Mouse (Mus musculus) monocyte, adult 5-6 weeks (primary cell): ENCODE data around the gene Armc2. TPM values are rescaled to one million over a fixed set of nuclear protein-coding genes. Genes with fewer than 3 reads are reported as not detected.

ENCODE experiments used
- ATAC-seq: fragments of 153-309, 156-312 bp; replicated peaks from 2 replicates; pipeline ENCODE4 v1.8.0; 2017; ENCODE audit warnings: mild to moderate bottlenecking; ENCODE audit not compliant: low TSS enrichment, insufficient number of reproducible peaks, severe bottlenecking, poor library complexity, low FRiP score
- total RNA-seq: library from RNA; stranded (forward); fragments of 200-1000, 200-491, 200-594 nt; gene quantifications from 3 replicates; pipeline ENCODE4 v1.2.3, GENCODE M21; 2017

Armc2 gene
- total RNA-seq, 1 experiment from 2014 or later = 1.3 TPM

- ATAC-seq = no peak
Measured at GRCm38 (mm10) chr10:42029502-42029901, 11.3 kb upstream of the Armc2 start.

DNA sequence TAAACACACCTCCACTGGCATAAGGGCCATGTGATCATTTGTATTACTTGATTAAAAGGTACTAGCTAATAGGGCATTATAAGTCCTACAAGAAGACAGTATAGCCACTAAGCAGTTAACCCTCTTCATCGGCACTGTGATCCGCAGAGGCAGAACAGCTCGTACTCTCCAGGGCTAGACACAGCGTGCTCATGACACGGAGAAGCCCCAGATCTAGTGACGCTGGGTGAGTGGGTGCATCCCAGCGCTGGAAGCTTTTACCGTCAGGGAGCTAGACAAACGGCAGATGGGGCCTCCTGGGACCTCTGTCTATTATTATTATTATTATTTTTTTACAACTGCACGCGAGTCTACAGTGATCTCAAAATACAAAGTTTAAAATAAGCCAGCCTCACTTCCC, 9.1 kb upstream of the Armc2 start:
- ATAC-seq = no peak

DNA sequence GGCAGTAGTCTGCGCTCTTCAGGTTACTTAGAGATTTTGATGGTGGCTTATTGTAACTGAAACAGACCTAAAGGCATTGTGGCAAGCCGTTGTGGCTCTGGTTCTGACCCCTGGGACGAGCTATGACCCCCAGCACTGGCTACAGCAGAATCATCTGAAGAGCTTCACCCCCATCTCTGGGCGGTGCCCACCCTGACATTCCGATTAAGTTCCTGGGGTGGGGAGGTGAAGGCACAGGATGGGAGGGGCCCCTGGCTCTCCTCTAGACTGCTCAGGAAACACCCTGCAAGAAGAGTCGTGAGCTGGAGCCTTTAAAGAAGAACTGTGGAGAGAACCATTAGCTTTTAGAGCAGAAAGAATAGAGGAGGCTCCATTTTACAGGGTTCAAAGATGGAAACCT, 6.2 kb upstream of the Armc2 start:
- ATAC-seq = no peak

GRCm38 (mm10) chr10:42021536-42021935, 3.3 kb upstream of the Armc2 start:
- no peak for ATAC-seq

- no peak for ATAC-seq
Measured at GRCm38 (mm10) chr10:42014086-42014485, 4.2 kb downstream of the Armc2 start.

GRCm38 (mm10) chr10:42010761-42011435, 7.3 kb downstream of the Armc2 start:
- no peak for ATAC-seq

- ATAC-seq = no peak
Measured at GRCm38 (mm10) chr10:42005259-42005658, 13.0 kb downstream of the Armc2 start.

GRCm38 (mm10) chr10:42004690-42005089, 13.6 kb downstream of the Armc2 start:
- ATAC-seq = no peak

DNA sequence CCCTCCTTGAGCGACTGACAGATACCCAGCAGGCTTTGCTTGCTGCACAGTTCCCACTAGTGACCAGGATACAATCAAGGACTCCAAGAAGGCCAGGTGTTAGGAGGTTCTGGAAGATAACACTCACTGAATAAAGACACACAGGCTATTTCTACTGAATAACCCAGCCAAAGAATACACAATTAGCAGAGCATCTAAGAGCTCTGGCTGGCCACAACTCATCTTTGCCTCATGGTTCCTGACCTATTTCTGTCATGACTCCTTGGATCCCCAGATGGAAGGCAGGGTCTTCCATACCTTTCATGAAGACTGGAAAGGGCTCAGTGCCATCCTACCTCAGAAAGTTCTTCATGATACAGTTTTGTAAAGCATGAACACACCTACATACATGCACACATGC, 14.2 kb downstream of the Armc2 start:
- ATAC-seq = no peak

GRCm38 (mm10) chr10:42003576-42003975, 14.7 kb downstream of the Armc2 start:
- ATAC-seq = no peak

DNA sequence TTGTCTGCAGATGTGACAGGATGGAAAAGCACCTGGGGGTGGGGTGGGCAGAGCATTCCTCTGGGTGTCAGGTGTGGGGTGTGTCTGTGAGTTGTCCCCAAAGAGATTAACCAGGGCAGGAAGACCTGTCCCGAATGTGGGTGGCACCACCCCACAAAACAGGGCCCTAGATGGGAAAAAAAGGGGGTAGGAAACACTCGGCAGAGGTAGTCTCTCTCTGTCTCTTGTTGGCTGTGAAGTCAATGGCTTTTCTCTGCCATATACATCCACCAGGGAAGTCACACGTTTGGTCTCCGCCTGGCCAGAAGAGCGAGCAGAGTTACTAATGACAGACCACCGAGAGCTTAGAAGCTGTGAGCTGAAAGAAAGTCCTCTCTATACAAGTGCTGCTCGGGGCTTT, 15.8 kb downstream of the Armc2 start:
- no peak for ATAC-seq

DNA sequence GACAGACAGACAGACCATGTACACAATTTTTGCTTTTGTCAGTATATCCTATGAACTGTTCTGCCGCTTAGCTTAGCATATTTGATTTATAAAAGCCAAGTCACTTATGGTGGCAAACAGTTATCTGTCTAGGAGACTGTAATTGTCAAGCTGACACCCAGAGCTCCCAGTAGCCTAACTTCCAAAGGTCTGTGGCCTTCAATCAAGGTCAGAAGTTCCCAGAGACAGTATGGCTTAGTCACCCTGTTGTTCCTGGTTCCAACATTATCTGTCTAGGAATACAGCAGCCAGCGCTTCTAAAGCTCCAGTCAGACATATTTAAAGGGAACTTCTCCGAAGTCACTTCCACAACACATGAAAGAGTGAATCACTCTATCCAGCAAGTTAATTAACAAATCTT, 17.0 kb downstream of the Armc2 start:
- no peak for ATAC-seq

- no peak for ATAC-seq
Measured at GRCm38 (mm10) chr10:41997691-41998178, 20.5 kb downstream of the Armc2 start.

DNA sequence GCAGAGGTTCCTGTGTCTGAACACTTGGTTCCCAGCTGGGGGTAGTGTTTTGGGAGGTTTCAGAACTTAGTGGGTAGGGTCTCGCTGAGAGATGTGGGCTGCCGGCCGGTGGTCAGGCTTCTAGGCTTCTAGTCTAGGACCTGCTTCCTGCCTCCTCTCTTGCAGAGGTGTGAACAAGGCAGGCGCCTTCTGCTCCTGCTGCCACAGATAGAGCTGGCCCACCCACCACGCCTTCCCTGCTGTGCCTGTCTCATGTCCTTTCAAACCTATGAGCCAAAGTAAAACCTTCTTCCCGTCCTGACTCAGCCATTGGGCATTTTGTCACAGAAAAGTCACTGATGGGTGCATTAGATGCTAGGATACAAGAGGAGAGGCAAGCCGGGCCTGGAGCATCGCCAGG, 22.1 kb downstream of the Armc2 start:
- ATAC-seq = 0 out of 2 replicates have a peak, but pooled peaks have one; percentile 13

DNA sequence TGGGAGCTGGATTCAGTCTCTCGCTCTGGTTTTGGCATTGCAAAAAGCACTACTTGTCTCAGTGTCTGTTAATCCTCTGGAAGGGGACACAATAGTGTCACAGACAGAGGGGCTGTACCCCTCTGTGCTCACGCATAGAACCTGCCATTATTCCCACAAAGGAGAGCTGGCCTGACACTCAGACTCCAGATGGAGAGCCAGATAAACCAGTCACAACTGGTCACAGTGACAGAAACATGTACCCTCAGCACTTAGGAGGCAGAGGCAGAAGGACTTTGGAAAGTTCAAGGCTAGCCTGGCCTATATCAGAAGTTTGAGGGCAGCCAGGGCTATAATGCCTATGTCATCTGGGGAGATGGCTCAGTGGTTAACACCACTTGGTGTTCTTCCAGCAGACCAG, 23.2 kb downstream of the Armc2 start:
- ATAC-seq = no peak

GRCm38 (mm10) chr10:41994578-41994977, 23.7 kb downstream of the Armc2 start:
- no peak for ATAC-seq

- no peak for ATAC-seq
Measured at GRCm38 (mm10) chr10:41992059-41992440, 26.2 kb downstream of the Armc2 start.

DNA sequence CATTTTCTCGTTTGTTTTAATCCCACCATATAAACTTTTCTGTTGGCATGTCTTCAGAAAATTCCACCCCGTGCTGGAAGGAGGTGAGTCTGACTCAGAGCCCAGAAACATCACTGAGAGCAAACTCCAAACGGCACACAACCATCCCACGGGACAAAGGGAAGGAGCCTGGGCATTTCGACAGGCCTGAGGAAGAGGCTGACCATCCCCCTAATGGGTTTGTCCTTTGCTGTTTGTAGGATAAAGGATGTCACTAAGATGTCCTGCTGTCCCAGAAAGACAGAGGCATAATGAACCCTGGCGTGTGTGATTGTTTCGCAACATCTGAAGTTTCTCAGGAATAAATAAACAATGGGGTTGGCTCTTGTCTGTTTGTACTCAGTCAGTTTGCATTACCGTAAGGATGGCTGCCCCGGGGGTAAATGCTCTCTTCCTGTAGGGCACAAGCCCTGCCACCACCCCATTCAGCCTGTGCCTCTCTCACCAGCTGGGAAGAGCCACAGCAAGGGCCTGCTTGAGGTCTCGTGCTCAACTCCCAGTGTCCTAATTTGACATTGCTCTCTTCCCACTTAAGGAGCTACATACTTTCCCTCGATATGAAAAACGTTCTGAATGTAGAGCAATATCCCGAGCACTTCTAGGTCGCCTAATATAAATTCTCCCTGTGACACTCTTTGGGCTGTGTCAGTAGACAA, 26.7 kb downstream of the Armc2 start:
- ATAC-seq = no peak

DNA sequence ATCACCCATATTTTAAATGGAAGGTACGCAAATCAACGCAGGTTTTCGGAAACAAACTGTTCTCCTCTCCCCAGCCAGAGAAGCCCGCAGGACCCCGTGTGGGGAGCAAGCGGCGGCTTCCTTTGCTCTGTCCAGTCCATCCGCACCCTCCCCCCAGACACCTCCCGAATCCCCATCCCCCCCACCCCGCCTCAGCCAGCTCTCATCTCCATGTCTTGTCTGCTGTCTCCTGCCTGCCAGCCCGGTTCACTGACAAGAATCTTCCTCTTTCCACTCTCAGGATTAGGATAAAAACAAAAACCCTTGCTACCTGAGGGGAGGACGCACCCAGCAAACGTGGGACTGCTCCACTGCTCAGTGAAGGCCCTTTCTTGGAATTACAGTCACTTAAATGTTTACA, 27.3 kb downstream of the Armc2 start:
- no peak for ATAC-seq

DNA sequence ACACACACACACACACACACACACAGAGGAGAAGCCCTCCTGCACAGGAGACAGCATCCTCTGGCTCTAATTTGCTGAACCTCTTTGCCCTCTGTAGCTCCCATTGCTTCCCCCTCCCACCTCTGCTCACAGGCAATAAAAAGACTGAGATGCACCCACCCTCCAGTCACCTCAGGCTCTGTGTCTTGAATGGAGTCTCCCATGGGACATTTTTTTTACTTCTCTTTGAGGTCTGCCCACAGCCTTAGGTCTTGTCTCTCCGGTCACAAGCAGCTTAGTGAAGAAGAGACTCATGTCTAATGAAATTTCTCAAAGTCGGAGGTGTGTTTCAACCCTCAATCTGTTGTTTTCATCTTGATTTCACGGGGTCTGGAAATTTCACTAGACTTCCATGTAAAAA, 29.3 kb downstream of the Armc2 start:
- ATAC-seq = no peak
